Mouse (Mus musculus) megakaryocyte progenitor cell, adult 5-6 weeks (primary cell): Measurements from ENCODE around the gene Ptprd. TPM values are rescaled to one million over a fixed set of nuclear protein-coding genes. Genes with fewer than 3 reads are reported as not detected.

ENCODE experiments used
- ATAC-seq: replicated peaks from 2 replicates; pipeline ENCODE4 v1.8.0; 2016; ENCODE audit warnings: mild to moderate bottlenecking, moderate TSS enrichment, inconsistent platforms; ENCODE audit not compliant: poor library complexity
- total RNA-seq, 2 experiments: library from RNA; stranded (forward) in 1 of 2; stranded (reverse) in 1 of 2; fragments of 157-497, 149-512 nt in 1 of 2; fragments of 200-1000 nt in 1 of 2; gene quantifications; 2 replicates each; pipeline versions ENCODE4 v1.2.3 to v1.2.4; 2015 to 2017

Ptprd gene
- total RNA-seq, 2 experiments from 2014 or later: not detected

GRCm38 (mm10) chr4:77586624-77587023 lies 625.1 kb downstream of the Ptprd start:
- no peak for ATAC-seq

DNA sequence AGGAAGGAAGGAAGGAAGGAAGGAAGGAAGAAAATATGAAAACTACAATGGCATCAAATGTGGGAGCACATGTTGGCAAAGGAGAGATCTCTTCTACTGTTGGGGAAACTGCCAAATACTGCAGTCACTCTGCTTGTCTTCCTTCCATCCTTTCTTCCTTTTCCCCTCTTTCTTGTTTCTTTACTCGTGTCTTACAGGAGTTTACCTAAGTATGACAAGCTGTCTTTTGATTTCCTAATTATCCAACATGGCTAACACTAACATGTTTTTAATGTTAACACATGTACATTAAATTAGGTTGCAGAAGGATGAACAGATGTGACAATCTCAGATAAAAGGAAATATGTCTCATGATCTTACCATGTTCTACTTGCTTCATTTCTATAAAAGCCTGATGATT lies 625.5 kb downstream of the Ptprd start:
- ATAC-seq: no peak

DNA sequence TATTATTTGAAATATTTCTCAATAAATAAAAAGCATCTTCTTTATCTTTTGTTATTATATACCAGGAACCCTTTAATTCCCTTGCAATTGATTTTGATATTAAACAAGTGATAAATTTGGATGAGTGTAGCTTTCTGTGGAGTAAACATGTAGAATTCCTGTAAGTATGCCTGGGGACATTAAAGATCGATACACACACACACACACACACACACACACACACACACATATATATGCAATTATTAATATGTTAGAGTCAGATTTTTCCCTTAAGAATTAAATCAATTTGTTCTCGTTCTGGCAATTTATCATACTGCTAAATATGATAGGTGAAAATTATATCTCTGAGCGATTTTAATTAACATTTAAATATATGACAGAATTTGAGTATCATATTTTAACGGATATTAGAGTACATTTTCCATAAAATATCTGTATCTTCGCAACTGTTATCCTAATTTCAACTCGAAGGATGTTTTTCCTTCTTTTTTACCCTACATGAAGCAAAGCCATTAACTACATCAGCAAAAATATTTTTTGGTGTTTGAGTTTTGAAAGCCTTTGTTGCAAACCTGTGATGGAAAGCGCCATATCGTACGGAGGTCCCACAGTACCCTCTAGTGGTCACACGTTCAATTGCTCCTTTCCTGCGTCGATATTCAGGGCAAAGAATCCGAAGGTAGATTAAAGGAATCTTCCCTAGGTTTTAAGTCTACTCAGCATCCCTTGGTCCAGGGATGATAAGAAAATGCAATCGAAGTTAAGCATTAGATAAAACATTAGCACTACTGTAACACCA lies 653.2 kb downstream of the Ptprd start:
- ATAC-seq: peak; percentile 89

DNA sequence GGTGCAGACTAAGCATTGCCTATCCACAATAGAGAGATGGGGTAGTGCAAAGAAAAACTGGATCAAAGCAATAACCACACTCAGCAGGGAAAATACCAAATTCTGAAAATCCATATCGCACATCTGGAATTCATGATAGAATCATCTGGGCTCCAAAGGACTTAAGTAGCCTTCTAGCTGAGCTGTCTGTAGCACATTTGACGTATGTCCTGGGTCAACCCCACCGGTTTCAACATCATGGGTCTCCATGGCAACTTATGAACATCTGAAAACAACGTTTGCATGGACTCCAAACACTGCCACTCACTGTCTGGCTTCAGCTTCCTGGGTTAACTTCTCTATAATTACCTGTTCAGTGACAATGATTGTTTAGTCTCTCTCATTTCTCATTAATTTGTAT lies 655.9 kb downstream of the Ptprd start:
- no peak for ATAC-seq

GRCm38 (mm10) chr4:77537843-77538242 lies 673.9 kb downstream of the Ptprd start:
- ATAC-seq: no peak

DNA sequence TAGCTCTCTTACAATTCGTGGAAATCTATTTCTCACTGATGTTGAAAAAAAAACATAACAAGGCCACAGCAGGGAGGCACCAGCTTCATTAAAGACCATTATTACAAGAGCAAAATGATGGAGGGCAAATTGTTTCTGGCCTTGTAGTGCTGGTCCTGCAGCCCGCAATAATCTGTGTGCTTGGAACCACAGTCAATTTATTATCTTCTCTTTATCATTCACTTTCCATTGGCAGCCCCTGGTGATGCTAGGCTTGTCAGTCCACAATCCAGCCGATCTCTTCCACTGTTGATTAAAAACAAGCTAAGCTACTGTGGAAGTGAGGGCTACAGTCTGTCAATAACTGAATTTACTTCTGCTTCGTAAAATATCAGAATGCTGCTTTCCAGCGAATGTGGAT lies 674.4 kb downstream of the Ptprd start:
- ATAC-seq: no peak

GRCm38 (mm10) chr4:77535601-77536000 lies 676.2 kb downstream of the Ptprd start:
- no peak for ATAC-seq

DNA sequence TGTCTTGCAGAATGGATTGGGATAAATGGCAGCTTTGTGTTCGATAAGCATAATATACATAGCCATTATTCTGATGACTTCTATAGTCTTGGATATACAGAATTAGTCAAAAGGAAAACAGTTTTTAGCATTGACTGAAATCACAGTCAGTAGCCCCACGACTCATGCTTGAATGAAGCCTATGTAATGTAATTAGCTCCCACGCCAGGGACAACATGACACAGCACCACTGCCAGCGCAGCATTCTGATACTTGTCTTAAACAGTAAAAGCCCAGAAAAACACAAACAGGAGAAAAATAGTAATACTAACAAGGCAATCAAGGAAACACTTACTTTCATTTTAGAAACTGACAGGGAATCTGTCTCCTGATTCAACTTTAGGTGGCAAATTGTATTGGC lies 677.2 kb downstream of the Ptprd start:
- ATAC-seq: no peak

GRCm38 (mm10) chr4:77519166-77519565 lies 692.6 kb downstream of the Ptprd start:
- ATAC-seq: peak; percentile 73

- no peak for ATAC-seq
Observed at GRCm38 (mm10) chr4:77513914-77514628, 697.7 kb downstream of the Ptprd start.

DNA sequence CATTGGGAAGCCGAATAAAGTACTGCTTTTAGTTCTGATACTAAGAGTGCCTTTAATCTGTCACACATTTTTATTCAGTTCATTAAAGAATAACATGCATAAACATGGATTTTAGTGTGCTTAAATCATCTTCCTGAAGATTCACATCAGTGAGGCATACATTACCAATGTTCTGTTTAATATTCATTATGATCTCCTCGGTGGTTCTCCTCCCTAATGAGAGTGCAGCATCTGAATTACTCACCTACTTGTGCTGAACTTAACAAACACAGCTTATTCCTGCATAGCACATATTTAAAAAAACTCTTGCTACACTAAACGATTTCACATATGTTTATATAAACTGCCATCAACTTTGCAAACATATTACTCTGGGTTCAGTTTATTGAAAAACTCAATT lies 698.7 kb downstream of the Ptprd start:
- ATAC-seq: no peak

DNA sequence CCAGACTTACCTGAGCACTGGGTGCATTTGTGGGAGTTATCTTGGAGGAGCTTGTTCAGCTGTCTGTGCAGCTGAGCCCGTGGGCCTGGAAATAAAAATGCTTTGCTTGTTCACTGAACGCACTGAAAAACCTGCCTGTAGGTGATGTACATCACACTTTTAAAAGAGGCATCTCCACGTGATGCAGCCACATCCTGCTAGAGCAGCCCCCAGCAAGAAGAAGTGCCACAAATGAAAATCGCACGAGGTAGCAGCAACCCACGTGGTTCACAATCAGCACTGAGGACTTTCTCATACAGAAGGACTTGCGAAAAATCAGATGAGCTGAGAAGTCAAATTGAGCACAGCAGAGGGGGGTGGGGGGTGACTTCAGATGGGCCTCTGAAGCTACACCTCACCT lies 757.7 kb downstream of the Ptprd start:
- ATAC-seq: no peak

GRCm38 (mm10) chr4:77399146-77399545 lies 812.6 kb downstream of the Ptprd start:
- no peak for ATAC-seq

DNA sequence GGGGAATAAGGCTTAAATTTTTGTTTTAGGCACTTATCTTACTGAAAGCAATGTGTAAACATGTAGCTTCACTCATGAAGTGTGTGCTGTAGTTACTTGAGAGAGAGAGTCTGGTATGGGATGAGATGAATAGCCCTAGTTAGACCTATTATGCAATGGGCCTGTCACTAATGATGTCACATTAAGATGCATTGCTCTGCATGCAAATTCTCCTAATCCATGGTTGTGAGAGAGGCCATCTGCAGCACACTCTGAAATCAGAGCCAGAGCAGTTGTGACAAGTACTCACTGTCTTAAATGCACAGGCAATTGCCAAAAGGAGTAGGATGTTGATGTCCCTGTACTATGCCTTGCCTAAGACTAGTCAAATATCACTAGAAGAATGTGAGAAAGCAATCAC lies 850.0 kb downstream of the Ptprd start:
- ATAC-seq: no peak

DNA sequence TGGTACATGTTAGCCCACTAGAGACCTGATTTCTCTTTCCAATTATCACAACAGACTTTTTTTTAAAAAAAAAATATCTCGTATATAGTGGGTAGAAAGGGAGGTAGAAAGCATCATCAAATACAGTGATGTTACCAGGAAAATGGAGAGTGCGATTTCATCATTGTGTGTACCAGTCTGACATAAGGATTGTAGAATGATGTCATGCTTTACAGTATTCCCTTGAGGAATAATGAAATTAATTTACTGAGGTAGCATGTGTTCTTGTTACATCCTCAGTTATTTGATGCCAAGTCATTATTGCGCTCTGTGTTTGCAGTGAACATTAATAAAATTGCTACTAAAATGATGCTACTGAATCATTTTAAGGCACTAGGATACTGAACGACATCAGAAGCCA lies 884.6 kb downstream of the Ptprd start:
- no peak for ATAC-seq

DNA sequence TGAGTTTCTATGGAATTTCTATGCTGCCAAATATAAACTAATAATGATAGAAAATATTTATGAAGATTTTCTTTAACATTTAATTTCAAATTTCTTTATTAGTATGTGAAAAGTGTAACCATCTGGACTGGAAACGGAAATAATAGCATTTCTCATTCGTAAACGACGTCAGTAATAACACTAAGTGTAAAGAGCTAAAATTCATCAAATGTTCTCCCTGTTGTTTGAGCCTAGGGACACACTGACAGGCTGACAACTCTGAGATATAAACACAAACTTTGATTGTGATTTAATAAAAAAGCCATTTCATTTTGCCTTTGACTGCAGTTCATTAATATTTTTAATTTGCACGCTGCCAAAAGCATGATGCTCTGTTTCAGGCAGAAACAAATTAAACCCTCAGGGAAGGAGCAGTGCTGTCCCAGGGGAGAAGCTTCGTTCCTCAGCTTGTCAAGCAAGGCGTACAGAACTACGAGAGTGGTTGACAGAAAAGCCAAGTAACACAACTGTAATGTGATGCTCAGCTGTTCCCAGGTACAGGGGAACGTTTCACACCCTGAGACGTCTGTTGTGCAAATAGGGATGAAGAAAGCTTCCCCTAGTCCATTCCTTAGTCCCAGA lies 894.6 kb downstream of the Ptprd start:
- no peak for ATAC-seq

GRCm38 (mm10) chr4:77316644-77317043 lies 895.1 kb downstream of the Ptprd start:
- 0 out of 2 replicates have a peak, but pooled peaks have one; percentile 57 for ATAC-seq

GRCm38 (mm10) chr4:77310127-77310788 lies 901.5 kb downstream of the Ptprd start:
- ATAC-seq: no peak

DNA sequence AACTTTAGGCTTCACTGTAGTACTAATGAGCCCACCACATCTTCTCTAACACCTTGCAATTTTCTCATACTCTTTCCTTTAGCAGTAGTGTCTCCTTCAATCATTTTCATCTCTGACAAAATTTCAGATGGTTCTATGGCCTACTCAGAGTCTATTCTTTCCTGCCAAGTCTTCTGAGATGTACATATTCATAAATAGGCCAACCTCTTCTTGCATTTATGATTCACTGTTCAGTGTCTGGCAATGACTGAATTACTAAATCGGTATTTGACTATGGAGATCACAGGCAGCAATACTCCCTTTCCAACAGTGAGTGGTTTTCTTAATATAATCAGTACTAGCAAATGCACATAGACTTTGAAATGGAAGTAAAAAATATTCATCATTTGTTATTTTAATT lies 928.3 kb downstream of the Ptprd start:
- no peak for ATAC-seq

- no peak for ATAC-seq
Observed at GRCm38 (mm10) chr4:77277913-77278312, 933.8 kb downstream of the Ptprd start.

DNA sequence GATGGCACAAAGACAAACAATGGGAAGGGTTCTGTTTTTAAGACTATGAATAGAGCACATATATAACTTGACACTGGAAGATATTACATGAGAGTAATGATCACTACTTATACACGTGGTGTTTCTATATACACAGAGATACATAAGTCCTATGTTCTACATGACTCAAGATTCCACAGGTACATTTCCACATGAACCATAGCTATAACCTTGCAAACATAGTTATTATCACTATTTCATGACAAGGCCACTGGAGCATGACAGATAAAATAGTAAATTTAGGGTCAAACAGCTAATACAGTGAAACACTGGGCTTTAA lies 951.8 kb downstream of the Ptprd start:
- no peak for ATAC-seq
